Mouse (Mus musculus) erythroblast, embryonic 14.5 days (primary cell): ENCODE data around the gene Hist2h3c2. TPM values are rescaled to one million over a fixed set of nuclear protein-coding genes. Genes with fewer than 3 reads are reported as not detected.

ENCODE experiments used
- H3K27me3 ChIP-seq: 2 replicates; pipeline ENCODE4 v1.6.1; 2012; ENCODE audit warnings: inconsistent platforms; ENCODE audit not compliant: control insufficient read depth
- H3K36me3 ChIP-seq: 2 replicates; pipeline ENCODE4 v1.6.1; 2012; ENCODE audit warnings: mild to moderate bottlenecking, inconsistent platforms; ENCODE audit not compliant: control insufficient read depth
- H3K4me1 ChIP-seq: 2 replicates; pipeline ENCODE4 v1.6.1; 2012; ENCODE audit warnings: inconsistent platforms; ENCODE audit not compliant: control insufficient read depth
- H3K4me3 ChIP-seq: replicated peaks from 2 replicates; pipeline ENCODE3; 2012; ENCODE audit warnings: moderate library complexity, mild to moderate bottlenecking, inconsistent platforms
- H3K9me3 ChIP-seq: 2 replicates; pipeline ENCODE4 v1.6.1; 2012; ENCODE audit warnings: low read length, inconsistent platforms, mixed read lengths; ENCODE audit not compliant: control insufficient read depth
- GATA1 ChIP-seq: IDR thresholded peaks from 2 replicates; pipeline ENCODE4 v1.6.1; 2012; ENCODE audit warnings: low read length, inconsistent platforms, mixed read lengths
- TAL1 ChIP-seq: IDR thresholded peaks from 3 replicates; pipeline ENCODE4 v1.6.1; 2012; ENCODE audit warnings: low read length, inconsistent platforms, mixed read lengths
- polyA plus RNA-seq: library from polyadenylated mRNA; stranded (reverse); fragments of >175 nt; gene quantifications from 2 replicates; pipeline ENCODE4 v1.2.3, GENCODE M21; 2012

Gene Hist2h3c2
- polyA plus RNA-seq, 1 experiment: 33.9 TPM

GRCm38 (mm10) chr3:96260220-96260619, 21.3 kb upstream of the Hist2h3c2 start:
- Histone ChIP-seq H3K36me3 (peaks cover 7% of the 10 kb centered on the region), H3K4me3 (no peak overlapping the region), H3K4me1 (peaks cover 61% of the 10 kb centered on the region), H3K9me3 (no peaks in the 10 kb centered on the region), H3K27me3 (no peaks in the 10 kb centered on the region)
- TF ChIP-seq TAL1 (no peak), GATA1 (no peak)

GRCm38 (mm10) chr3:96257190-96257589, 18.3 kb upstream of the Hist2h3c2 start:
- H3K4me3 ChIP-seq: no peak overlapping the region
- H3K9me3 ChIP-seq: no peaks in the 10 kb centered on the region
- TF ChIP-seq GATA1: no peak
- TF ChIP-seq TAL1: no peak
- H3K36me3 ChIP-seq: no peaks in the 10 kb centered on the region; the same call in 1 of the 2 replicates
- H3K4me1 ChIP-seq: peaks cover 60% of the 10 kb centered on the region
- no peaks in the 10 kb centered on the region for H3K27me3 ChIP-seq

- no peak for TF ChIP-seq TAL1
- TF ChIP-seq GATA1: no peak
- peaks cover 53% of the 10 kb centered on the region for H3K4me1 ChIP-seq
- no peaks in the 10 kb centered on the region for H3K27me3 ChIP-seq
- H3K9me3 ChIP-seq: no peaks in the 10 kb centered on the region
- no peaks in the 10 kb centered on the region; the same call in 1 of the 2 replicates for H3K36me3 ChIP-seq
- H3K4me3 ChIP-seq: no peak overlapping the region
These were observed 17.1 kb upstream of the Hist2h3c2 start for GRCm38 (mm10) chr3:96255926-96256593.

- TF ChIP-seq TAL1: peak; percentile 44; the same call in 2 of the 3 replicates
- TF ChIP-seq GATA1: peak; percentile 38; the same call in 1 of the 2 replicates
- Histone ChIP-seq H3K36me3 (no peaks in the 10 kb centered on the region; the same call in 1 of the 2 replicates), H3K4me3 (peak overlapping the region; percentile 37), H3K4me1 (peaks cover 58% of the 10 kb centered on the region), H3K9me3 (no peaks in the 10 kb centered on the region), H3K27me3 (no peaks in the 10 kb centered on the region)
These were observed 15.9 kb upstream of the Hist2h3c2 start for GRCm38 (mm10) chr3:96254683-96255355.

- H3K27me3 ChIP-seq: no peaks in the 10 kb centered on the region
- peaks cover 72% of the 10 kb centered on the region for H3K4me1 ChIP-seq
- peaks cover 4% of the 10 kb centered on the region for H3K36me3 ChIP-seq
- TF ChIP-seq GATA1 (no peak), TAL1 (no peak)
- no peaks in the 10 kb centered on the region for H3K9me3 ChIP-seq
- no peak overlapping the region for H3K4me3 ChIP-seq
These were observed 12.9 kb upstream of the Hist2h3c2 start for GRCm38 (mm10) chr3:96251787-96252186.

- Histone ChIP-seq H3K36me3 (peaks cover 4% of the 10 kb centered on the region), H3K27me3 (no peaks in the 10 kb centered on the region), H3K4me3 (peak overlapping the region; percentile 38), H3K4me1 (peaks cover 65% of the 10 kb centered on the region), H3K9me3 (no peaks in the 10 kb centered on the region)
- TF ChIP-seq GATA1 (no peak), TAL1 (peak; percentile 28; the same call in 1 of the 3 replicates)
These were observed 12.0 kb upstream of the Hist2h3c2 start for GRCm38 (mm10) chr3:96250890-96251289.

- H3K27me3 ChIP-seq: no peaks in the 10 kb centered on the region
- H3K4me1 ChIP-seq: peaks cover 59% of the 10 kb centered on the region
- no peak for TF ChIP-seq TAL1
- TF ChIP-seq GATA1: no peak
- peaks cover 8% of the 10 kb centered on the region for H3K36me3 ChIP-seq
- no peaks in the 10 kb centered on the region for H3K9me3 ChIP-seq
- peak overlapping the region; percentile 76 for H3K4me3 ChIP-seq
These were observed 10.1 kb upstream of the Hist2h3c2 start for GRCm38 (mm10) chr3:96249034-96249345.

- Histone ChIP-seq H3K4me1 (peaks cover 59% of the 10 kb centered on the region), H3K36me3 (peaks cover 11% of the 10 kb centered on the region), H3K27me3 (no peaks in the 10 kb centered on the region), H3K4me3 (peak overlapping the region; percentile 76), H3K9me3 (no peaks in the 10 kb centered on the region)
- TF ChIP-seq GATA1: peak; percentile 64
- TF ChIP-seq TAL1: no peak
These were observed 9.5 kb upstream of the Hist2h3c2 start for GRCm38 (mm10) chr3:96248141-96249033.
